Mouse (Mus musculus): ENCODE measurements around the gene Tut4. TPM values are rescaled to one million over a fixed set of nuclear protein-coding genes. Genes with fewer than 3 reads are reported as not detected.

Gene Tut4
- polyA plus RNA-seq, 1 experiment from 2014 or later = 34.7 TPM

DNA sequence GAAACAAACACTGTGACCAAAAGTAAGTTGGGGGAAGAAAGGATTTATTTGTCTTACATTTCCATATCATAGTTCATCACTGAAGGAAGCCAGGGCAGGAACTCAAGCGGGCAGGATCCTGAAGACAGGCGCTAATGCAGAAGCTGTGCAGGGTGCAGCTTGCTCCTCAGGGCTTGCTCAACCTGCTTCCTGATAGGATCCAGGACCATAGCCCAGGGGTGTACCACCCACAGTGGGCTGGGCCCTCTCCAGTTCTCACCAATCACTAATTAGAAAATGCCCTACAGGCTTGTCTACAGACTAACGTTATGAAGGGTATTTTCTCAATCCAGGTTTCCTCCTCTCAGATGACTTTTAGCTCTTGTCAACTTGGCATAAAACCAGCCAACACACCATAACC is 23.6 kb upstream of the Tut4 start:
- no peak overlapping the region for H3K4me3 ChIP-seq (ENCODE audit: low read length)
- WGBS = 61% methylated on average over 3 of the region's 3 CpGs
- H3K27ac ChIP-seq (ENCODE audit: low read length) = no peak overlapping the region
- no peaks in the 10 kb centered on the region for H3K36me3 ChIP-seq (ENCODE audit: control insufficient read depth, insufficient read depth, low read length)
- H3K9me3 ChIP-seq (ENCODE audit: control insufficient read depth, low read length) = no peaks in the 10 kb centered on the region
- ATAC-seq = no peak
- no peaks in the 10 kb centered on the region for H3K27me3 ChIP-seq (replicated peaks; ENCODE audit: control insufficient read depth, insufficient read depth, low read length)
- peaks cover 11% of the 10 kb centered on the region; the same call in 1 of the 2 replicates for H3K4me1 ChIP-seq (ENCODE audit: control insufficient read depth, insufficient read depth, low read length)
- H3K4me2 ChIP-seq (ENCODE audit: low read depth, low read length) = no peak overlapping the region
- no peak overlapping the region for H3K9ac ChIP-seq (ENCODE audit: low read depth, low read length)

DNA sequence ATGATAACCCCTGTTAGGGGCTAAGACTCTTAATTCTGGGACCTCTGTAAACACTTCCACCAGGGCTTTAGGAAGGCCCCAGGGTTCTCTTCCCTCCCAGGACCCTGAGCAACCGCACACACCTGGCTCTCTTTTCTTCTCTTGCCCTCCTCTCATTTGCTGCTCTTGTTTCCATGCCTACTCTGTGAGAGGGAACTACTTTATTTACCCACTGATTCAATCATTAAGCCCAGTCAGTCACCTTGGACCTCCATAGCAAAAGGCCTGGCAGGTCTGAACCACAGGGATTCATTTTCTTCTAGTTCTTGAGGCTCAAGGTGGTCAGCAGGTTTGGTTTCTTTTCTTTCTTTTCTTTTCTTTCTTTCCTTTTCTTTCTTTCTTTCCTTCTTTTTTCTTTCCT is 23.0 kb upstream of the Tut4 start:
- no peaks in the 10 kb centered on the region for H3K27me3 ChIP-seq (replicated peaks; ENCODE audit: control insufficient read depth, insufficient read depth, low read length)
- H3K9me3 ChIP-seq (ENCODE audit: control insufficient read depth, low read length) = no peaks in the 10 kb centered on the region
- no peaks in the 10 kb centered on the region for H3K36me3 ChIP-seq (ENCODE audit: control insufficient read depth, insufficient read depth, low read length)
- 76% methylated on average over 1 of the region's 1 CpGs for whole genome bisulfite sequencing
- H3K27ac ChIP-seq (ENCODE audit: low read length) = no peak overlapping the region
- peaks cover 11% of the 10 kb centered on the region; the same call in 1 of the 2 replicates for H3K4me1 ChIP-seq (ENCODE audit: control insufficient read depth, insufficient read depth, low read length)
- H3K4me2 ChIP-seq (ENCODE audit: low read depth, low read length) = no peak overlapping the region
- H3K9ac ChIP-seq (ENCODE audit: low read depth, low read length) = no peak overlapping the region
- no peak overlapping the region for H3K4me3 ChIP-seq (ENCODE audit: low read length)
- ATAC-seq = no peak

DNA sequence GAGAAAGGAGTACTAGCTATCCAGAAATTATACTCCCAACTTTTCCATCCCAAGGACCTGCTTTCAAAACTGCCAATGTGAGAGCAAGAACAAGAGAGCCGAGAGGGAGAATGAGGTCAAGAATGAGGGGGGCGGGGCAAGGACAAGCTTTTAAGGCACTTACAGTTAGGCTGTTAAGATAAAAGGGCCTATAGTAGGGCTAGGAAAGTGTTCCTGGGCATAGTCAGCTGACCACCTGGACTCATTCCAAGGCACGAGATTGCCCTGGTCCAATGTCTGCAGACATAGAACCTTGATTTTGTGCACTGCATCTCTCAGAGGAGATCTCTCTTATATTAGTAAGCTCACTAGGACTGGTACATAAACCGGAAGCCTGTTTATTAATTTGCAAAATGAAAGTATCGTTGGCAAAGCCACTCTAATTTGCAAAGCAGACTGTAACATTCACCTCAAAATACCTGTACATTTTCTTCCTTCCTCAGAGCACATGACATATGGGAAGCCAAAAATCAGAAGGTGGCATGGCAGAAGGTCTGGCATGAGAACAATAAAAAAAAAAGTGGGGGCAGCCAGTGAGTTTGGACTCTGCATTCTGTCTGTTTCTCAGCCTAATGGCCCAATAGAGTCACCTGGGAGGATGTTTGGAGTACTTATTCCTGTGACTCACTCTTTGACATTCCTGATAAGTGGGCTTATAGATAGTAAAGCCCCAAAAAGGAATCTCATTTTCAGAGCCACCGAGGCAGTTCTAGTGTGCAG is 21.0 kb upstream of the Tut4 start:
- ATAC-seq = peak; percentile 82
- no peak overlapping the region for H3K4me2 ChIP-seq (ENCODE audit: low read depth, low read length)
- 54% methylated on average over 6 of the region's 6 CpGs for WGBS

DNA sequence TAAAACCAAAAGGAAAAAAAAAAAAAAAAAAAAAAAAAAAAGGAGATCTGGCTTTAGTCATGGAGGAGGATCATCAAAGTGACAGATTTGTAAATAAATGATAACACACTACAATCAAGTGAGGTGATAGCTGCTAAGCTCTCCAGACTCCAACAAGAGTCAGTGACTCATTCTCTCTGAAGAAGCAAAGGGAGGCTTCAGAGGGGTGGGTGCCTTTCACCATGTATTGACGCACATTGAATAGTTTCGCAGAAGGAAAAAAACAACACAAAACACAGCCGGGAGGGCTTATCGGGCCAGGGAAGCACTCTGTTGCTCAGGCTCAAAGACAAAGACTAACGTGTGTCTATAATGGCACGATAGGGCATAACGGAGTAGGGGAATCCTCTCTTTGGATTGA is 11.1 kb upstream of the Tut4 start:
- Histone ChIP-seq H3K9ac (ENCODE audit: low read depth, low read length) (no peak overlapping the region), H3K4me3 (ENCODE audit: low read length) (no peak overlapping the region), H3K9me3 (ENCODE audit: control insufficient read depth, low read length) (no peaks in the 10 kb centered on the region), H3K36me3 (ENCODE audit: control insufficient read depth, insufficient read depth, low read length) (no peaks in the 10 kb centered on the region), H3K4me1 (ENCODE audit: control insufficient read depth, insufficient read depth, low read length) (no peaks in the 10 kb centered on the region), H3K27ac (ENCODE audit: low read length) (no peak overlapping the region), H3K27me3 (replicated peaks; ENCODE audit: control insufficient read depth, insufficient read depth, low read length) (no peaks in the 10 kb centered on the region), H3K4me2 (ENCODE audit: low read depth, low read length) (no peak overlapping the region)
- no peak for ATAC-seq
- WGBS = 35% methylated on average over 7 of the region's 7 CpGs

More for the DNA sequence above, 21.0 kb upstream of the Tut4 start:
- Histone ChIP-seq H3K36me3 (ENCODE audit: control insufficient read depth, insufficient read depth, low read length) (no peaks in the 10 kb centered on the region), H3K9me3 (ENCODE audit: control insufficient read depth, low read length) (no peaks in the 10 kb centered on the region), H3K4me1 (ENCODE audit: control insufficient read depth, insufficient read depth, low read length) (peaks cover 7% of the 10 kb centered on the region; the same call in 1 of the 2 replicates), H3K4me3 (ENCODE audit: low read length) (no peak overlapping the region), H3K27ac (ENCODE audit: low read length) (no peak overlapping the region), H3K9ac (ENCODE audit: low read depth, low read length) (no peak overlapping the region), H3K27me3 (replicated peaks; ENCODE audit: control insufficient read depth, insufficient read depth, low read length) (no peaks in the 10 kb centered on the region)

DNA sequence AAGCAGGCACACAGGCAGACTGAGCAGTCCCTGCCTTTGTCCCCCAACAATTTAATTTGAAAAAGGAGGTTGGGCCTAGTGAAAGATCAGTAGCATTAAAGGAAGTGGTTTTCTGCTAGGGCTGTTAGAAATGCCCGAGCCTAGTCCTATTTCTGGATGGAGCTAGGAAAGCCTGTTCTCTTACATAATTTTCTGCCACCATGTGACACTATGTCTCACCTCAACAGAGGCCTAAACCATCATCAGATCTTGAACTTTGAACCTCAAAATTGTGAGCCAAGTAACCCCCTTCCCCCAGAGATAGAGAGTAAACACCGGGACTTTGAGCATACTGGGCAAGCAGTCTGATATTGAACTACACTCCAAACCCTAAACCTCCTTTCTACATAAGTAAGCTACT is 3.2 kb upstream of the Tut4 start:
- Histone ChIP-seq H3K36me3 (ENCODE audit: control insufficient read depth, insufficient read depth, low read length) (no peaks in the 10 kb centered on the region), H3K9me3 (ENCODE audit: control insufficient read depth, low read length) (no peaks in the 10 kb centered on the region), H3K4me1 (ENCODE audit: control insufficient read depth, insufficient read depth, low read length) (peaks cover 6% of the 10 kb centered on the region), H3K27ac (ENCODE audit: low read length) (no peak overlapping the region), H3K9ac (ENCODE audit: low read depth, low read length) (no peak overlapping the region), H3K4me3 (ENCODE audit: low read length) (no peak overlapping the region), H3K27me3 (replicated peaks; ENCODE audit: control insufficient read depth, insufficient read depth, low read length) (no peaks in the 10 kb centered on the region), H3K4me2 (ENCODE audit: low read depth, low read length) (no peak overlapping the region)
- ATAC-seq = no peak
- WGBS = 56% methylated on average over 2 of the region's 2 CpGs

DNA sequence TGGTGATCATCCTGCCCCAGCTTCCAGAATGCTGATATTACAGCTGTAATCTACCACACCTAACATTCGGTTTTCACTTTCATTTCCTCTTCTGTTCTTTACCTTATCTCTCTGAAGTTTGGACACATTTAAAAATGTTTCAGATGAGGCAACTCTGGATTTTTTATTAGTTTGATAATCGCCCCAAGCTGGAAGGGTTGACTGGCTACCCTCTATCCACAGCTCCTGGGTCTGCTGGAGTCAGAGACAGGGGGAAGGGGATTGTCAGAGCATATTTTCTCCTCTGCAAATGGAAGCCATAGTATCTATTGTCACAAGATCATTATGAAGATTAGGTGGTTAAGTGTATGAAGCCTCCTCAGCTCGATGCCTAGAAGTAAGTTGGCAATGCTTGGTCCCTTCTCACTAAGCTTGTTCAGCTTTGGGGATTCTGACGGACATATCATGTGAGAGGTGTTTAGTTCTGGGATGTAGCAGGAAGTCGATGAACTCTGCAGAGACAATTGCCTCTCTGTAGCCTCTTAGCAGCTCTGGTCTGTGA is 955 bp upstream of the Tut4 start:
- Histone ChIP-seq H3K9ac (ENCODE audit: low read depth, low read length) (peak overlapping the region; percentile 32; the same call in 1 of the 2 replicates), H3K27me3 (replicated peaks; ENCODE audit: control insufficient read depth, insufficient read depth, low read length) (no peaks in the 10 kb centered on the region), H3K4me2 (ENCODE audit: low read depth, low read length) (peak overlapping the region; percentile 85), H3K4me3 (ENCODE audit: low read length) (no peak overlapping the region), H3K27ac (ENCODE audit: low read length) (peak overlapping the region; percentile 40), H3K9me3 (ENCODE audit: control insufficient read depth, low read length) (no peaks in the 10 kb centered on the region), H3K36me3 (ENCODE audit: control insufficient read depth, insufficient read depth, low read length) (no peaks in the 10 kb centered on the region), H3K4me1 (ENCODE audit: control insufficient read depth, insufficient read depth, low read length) (peaks cover 6% of the 10 kb centered on the region)
- ATAC-seq = no peak
- WGBS = 20% methylated on average over 5 of the region's 5 CpGs

DNA sequence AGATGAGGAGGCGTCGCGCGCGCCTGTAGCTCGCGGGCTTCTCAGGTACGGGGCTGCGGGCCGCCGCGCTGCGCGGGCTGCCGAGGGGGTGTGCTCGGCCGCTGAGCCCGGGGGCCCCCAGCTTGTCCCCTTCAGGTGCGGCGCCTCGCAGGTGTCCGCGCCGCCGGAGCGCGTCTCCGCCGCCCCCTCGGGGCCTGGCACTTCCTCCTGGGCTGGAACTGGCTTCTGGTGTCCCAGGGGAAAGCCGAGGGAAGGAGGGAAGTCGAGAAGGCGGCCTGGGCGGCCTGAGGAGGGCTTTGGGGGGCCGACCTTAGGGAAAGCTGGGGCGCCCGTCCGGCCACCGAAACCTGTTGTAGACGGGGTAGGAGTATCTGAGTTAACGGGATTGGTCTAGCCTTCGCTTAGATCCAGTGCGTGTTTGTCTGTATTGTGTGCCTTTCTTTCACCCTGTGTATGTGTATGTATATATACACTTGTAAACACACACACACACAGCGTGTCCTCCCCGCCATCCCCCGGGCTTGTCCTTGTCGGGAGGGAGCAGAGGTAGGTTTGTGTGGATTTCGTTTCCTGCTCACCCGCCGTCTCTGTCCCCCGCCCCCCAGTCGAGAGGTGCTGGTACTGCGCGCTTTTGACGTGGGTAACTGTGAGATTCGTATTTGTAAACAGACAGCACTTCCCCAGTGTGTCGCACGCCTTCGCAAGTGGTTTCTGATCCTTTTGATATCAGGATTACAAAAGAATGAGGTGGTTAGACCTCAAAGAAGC is 1.1 kb downstream of the Tut4 start:
- Histone ChIP-seq H3K4me1 (ENCODE audit: control insufficient read depth, insufficient read depth, low read length) (peaks cover 6% of the 10 kb centered on the region), H3K27ac (ENCODE audit: low read length) (peak overlapping the region; percentile 92), H3K27me3 (replicated peaks; ENCODE audit: control insufficient read depth, insufficient read depth, low read length) (no peaks in the 10 kb centered on the region), H3K4me2 (ENCODE audit: low read depth, low read length) (peak overlapping the region; percentile 85), H3K36me3 (ENCODE audit: control insufficient read depth, insufficient read depth, low read length) (no peaks in the 10 kb centered on the region), H3K4me3 (ENCODE audit: low read length) (peak overlapping the region; percentile 81), H3K9ac (ENCODE audit: low read depth, low read length) (peak overlapping the region; percentile 90), H3K9me3 (ENCODE audit: control insufficient read depth, low read length) (no peaks in the 10 kb centered on the region)
- whole genome bisulfite sequencing = under 1% methylated on average over 59 of the region's 59 CpGs
- peak; percentile 75 for ATAC-seq

DNA sequence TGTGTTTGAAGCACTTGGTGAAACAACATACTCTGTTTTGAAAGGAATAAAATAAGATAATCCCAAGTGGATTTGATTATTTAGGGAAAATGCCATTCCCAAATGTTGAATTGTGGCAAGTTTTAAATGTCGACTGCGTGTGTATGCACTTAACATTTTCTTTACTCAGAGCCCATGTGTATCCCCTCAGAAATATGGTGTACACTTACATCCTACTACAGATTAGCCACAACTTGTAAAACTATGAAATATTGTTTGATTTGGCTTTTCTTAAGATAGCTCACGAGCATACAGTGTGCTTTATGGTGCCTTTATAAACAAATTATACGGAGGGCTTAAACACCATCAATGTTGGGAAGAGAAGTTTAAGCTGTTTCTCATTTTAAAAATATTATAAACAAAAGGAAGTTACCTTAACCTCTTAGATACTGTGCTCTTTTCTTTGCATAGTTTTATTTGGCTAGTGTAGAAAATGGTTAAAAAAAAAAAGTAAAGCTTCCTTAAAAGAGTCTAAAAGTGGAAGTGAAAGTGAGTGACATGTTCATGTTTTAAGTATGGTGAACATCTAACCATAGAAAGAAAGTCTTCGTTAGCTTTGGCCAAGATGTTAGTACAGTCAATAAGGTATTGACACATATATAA is 2.2 kb downstream of the Tut4 start:
- H3K36me3 ChIP-seq (ENCODE audit: control insufficient read depth, insufficient read depth, low read length) = no peaks in the 10 kb centered on the region
- peak overlapping the region; percentile 55 for H3K4me2 ChIP-seq (ENCODE audit: low read depth, low read length)
- H3K27ac ChIP-seq (ENCODE audit: low read length) = no peak overlapping the region
- no peaks in the 10 kb centered on the region for H3K27me3 ChIP-seq (replicated peaks; ENCODE audit: control insufficient read depth, insufficient read depth, low read length)
- H3K4me1 ChIP-seq (ENCODE audit: control insufficient read depth, insufficient read depth, low read length) = peaks cover 6% of the 10 kb centered on the region
- peak overlapping the region; percentile 38 for H3K4me3 ChIP-seq (ENCODE audit: low read length)
- no peak overlapping the region for H3K9ac ChIP-seq (ENCODE audit: low read depth, low read length)
- ATAC-seq = no peak
- H3K9me3 ChIP-seq (ENCODE audit: control insufficient read depth, low read length) = no peaks in the 10 kb centered on the region
- 23% methylated on average over 5 of the region's 5 CpGs for WGBS

DNA sequence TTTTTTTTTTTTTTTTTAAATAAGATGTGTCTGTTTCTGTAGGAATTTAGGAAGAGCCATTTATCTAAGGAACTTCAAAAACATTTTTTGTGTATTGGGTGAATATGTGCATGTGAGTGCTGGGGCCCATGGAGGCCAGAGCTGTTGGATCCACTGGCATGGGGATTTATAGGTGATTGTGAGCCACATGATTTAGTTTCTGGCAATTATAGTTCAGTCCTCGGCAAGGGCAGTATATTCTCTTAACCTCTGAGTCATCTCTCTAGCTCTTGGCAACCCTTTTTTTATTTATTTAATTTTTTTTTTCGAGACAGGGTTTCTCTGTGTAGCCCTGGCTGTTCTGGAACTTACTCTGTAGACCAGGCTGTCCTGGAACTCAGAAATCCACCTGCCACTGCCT is 14.4 kb downstream of the Tut4 start:
- H3K36me3 ChIP-seq (ENCODE audit: control insufficient read depth, insufficient read depth, low read length) = no peaks in the 10 kb centered on the region
- H3K9me3 ChIP-seq (ENCODE audit: control insufficient read depth, low read length) = no peaks in the 10 kb centered on the region
- no peak for ATAC-seq
- no peak overlapping the region for H3K9ac ChIP-seq (ENCODE audit: low read depth, low read length)
- H3K4me1 ChIP-seq (ENCODE audit: control insufficient read depth, insufficient read depth, low read length) = no peaks in the 10 kb centered on the region
- H3K27ac ChIP-seq (ENCODE audit: low read length) = no peak overlapping the region
- H3K4me3 ChIP-seq (ENCODE audit: low read length) = no peak overlapping the region
- no peak overlapping the region for H3K4me2 ChIP-seq (ENCODE audit: low read depth, low read length)
- no peaks in the 10 kb centered on the region for H3K27me3 ChIP-seq (replicated peaks; ENCODE audit: control insufficient read depth, insufficient read depth, low read length)
- 64% methylated on average over 2 of the region's 2 CpGs for WGBS

All from intestine, embryonic 16.5 days (tissue).